In the genomic region with DNA sequence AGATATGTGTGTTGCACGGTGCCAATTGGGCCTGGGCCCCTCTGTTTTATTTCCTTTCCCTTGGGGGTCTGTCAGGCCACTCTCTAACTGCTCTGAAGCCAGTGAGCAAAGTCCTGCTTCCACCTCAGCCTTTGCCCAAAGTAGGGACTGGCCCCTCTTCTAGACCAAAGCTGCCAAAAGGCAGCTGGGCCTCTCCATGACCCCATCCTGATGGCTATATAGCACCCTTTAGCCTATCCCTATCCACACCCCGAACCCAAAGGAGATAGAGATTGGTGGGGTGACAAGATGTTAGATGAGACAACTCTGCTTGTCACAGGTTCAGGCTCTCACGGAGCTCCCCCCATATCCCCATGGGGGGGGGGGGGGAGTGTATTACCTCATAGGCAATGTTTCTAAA, we compare ENCODE assay signal across 25 mouse cellular contexts. TPM values are rescaled to one million over a fixed set of nuclear protein-coding genes. Genes with fewer than 3 reads are reported as not detected.
DNase-seq lines count a peak whose midpoint lies in the region; ATAC-seq lines count a peak whose summit lies in the region.
"Had no signal": no experiment of that assay in that cellular context is flagged by ENCODE, and none has a peak within 500 bp of the region (broad histone marks: within the 10 kb centered on the region; RNA-seq: fewer than 3 reads in every experiment).

No protein-coding gene starts in this region.

- H3K9me3 ChIP-seq in midbrain, embryonic 15.5 days, result no peaks in the 10 kb centered on the region
- H3K9me3 ChIP-seq in midbrain, embryonic 14.5 days (ENCODE audit: control insufficient read depth, low read length), result no peaks in the 10 kb centered on the region
- H3K9me3 ChIP-seq in embryonic facial prominence, embryonic 14.5 days (ENCODE audit: control insufficient read depth, low read length), result no peaks in the 10 kb centered on the region
- H3K9me3 ChIP-seq in midbrain, embryonic 16.5 days (replicated peaks; ENCODE audit: control insufficient read depth, low read length, poor library complexity, severe bottlenecking), result no peaks in the 10 kb centered on the region
- H3K9me3 ChIP-seq: heart, embryonic 12.5 days; hindbrain, embryonic 15.5 days; kidney, embryonic 15.5 days had no signal

- no peak for ATAC-seq in midbrain, embryonic 15.5 days (replicated peaks)
- no peak for ATAC-seq in midbrain, embryonic 14.5 days (ENCODE audit: low FRiP score, low TSS enrichment)
- ATAC-seq in embryonic facial prominence, embryonic 14.5 days (ENCODE audit: low read depth), result no peak
- no peak for ATAC-seq in midbrain, embryonic 16.5 days
- ATAC-seq: intestine, embryonic 16.5 days had no signal

- peaks cover 30% of the 10 kb centered on the region for H3K4me1 ChIP-seq in midbrain, embryonic 15.5 days
- peaks cover 16% of the 10 kb centered on the region for H3K4me1 ChIP-seq in midbrain, embryonic 14.5 days (ENCODE audit: control insufficient read depth, insufficient read depth, low read length)
- H3K4me1 ChIP-seq in embryonic facial prominence, embryonic 14.5 days (ENCODE audit: control insufficient read depth, insufficient read depth, low read length), result peaks cover 11% of the 10 kb centered on the region
- H3K4me1 ChIP-seq in midbrain, embryonic 16.5 days (ENCODE audit: control insufficient read depth, insufficient read depth, low read length), result peaks cover 18% of the 10 kb centered on the region

- DNase-seq in heart, postnatal 4 days, result peak; percentile 7
- no peak for DNase-seq in heart, postnatal 10 days
- no peak for DNase-seq in midbrain, embryonic 14.5 days
- DNase-seq in embryonic facial prominence, embryonic 14.5 days (ENCODE audit: low spot score), result no peak
- DNase-seq in retina, postnatal 1 day, result no peak
- DNase-seq: adrenal gland, postnatal 36 days; cerebellum, adult 11-12 months; gastrocnemius, adult 2 months; kidney, postnatal 4 days; lung, adult 18-20 months; lung, postnatal 14 days; right cerebral cortex, postnatal 4 days; thymus, postnatal 25 days had no signal

- no peak overlapping the region for H3K9ac ChIP-seq in midbrain, embryonic 15.5 days
- no peak overlapping the region for H3K9ac ChIP-seq in midbrain, embryonic 14.5 days (replicated peaks; ENCODE audit: low read length)
- H3K9ac ChIP-seq in embryonic facial prominence, embryonic 14.5 days (ENCODE audit: low read depth, low read length), result no peak overlapping the region
- 0 out of 2 replicates have a peak overlapping the region, but pooled peaks have one; percentile 20 for H3K9ac ChIP-seq in midbrain, embryonic 16.5 days (ENCODE audit: low read depth, low read length)
- H3K9ac ChIP-seq: heart, embryonic 12.5 days; hindbrain, embryonic 15.5 days; kidney, embryonic 15.5 days had no signal

- 77% methylated on average over 3 of the region's 3 CpGs for WGBS in midbrain, embryonic 15.5 days
- 81% methylated on average over 3 of the region's 3 CpGs for WGBS in midbrain, embryonic 14.5 days
- 53% methylated on average over 3 of the region's 3 CpGs for WGBS in embryonic facial prominence, embryonic 14.5 days
- WGBS in midbrain, embryonic 16.5 days, result 90% methylated on average over 3 of the region's 3 CpGs

- intact Hi-C loops in heart, postnatal 10 days (cut with DNase I), result no loop called here

- peaks cover 24% of the 10 kb centered on the region for H3K36me3 ChIP-seq in midbrain, embryonic 15.5 days (replicated peaks)
- H3K36me3 ChIP-seq in midbrain, embryonic 14.5 days (ENCODE audit: control insufficient read depth, insufficient read depth, low read length), result peaks cover 59% of the 10 kb centered on the region
- peaks cover 72% of the 10 kb centered on the region for H3K36me3 ChIP-seq in embryonic facial prominence, embryonic 14.5 days (ENCODE audit: control insufficient read depth, insufficient read depth, low read length)
- H3K36me3 ChIP-seq in midbrain, embryonic 16.5 days (ENCODE audit: control insufficient read depth, insufficient read depth, low read length), result peaks cover 35% of the 10 kb centered on the region

- no peak overlapping the region for H3K4me3 ChIP-seq in midbrain, embryonic 15.5 days
- no peak overlapping the region for H3K4me3 ChIP-seq in midbrain, embryonic 14.5 days (replicated peaks; ENCODE audit: low read depth, low read length)
- H3K4me3 ChIP-seq in embryonic facial prominence, embryonic 14.5 days (ENCODE audit: low read depth, low read length), result no peak overlapping the region
- no peak overlapping the region for H3K4me3 ChIP-seq in midbrain, embryonic 16.5 days (ENCODE audit: low read depth, low read length)
- H3K4me3 ChIP-seq: gastrocnemius, adult 2 months; heart, embryonic 12.5 days; hindbrain, embryonic 15.5 days; kidney, embryonic 15.5 days had no signal

- H3K27me3 ChIP-seq in midbrain, embryonic 15.5 days (replicated peaks), result no peaks in the 10 kb centered on the region
- H3K27me3 ChIP-seq in midbrain, embryonic 14.5 days (ENCODE audit: control insufficient read depth, insufficient read depth, low read length), result no peaks in the 10 kb centered on the region
- no peaks in the 10 kb centered on the region for H3K27me3 ChIP-seq in embryonic facial prominence, embryonic 14.5 days (replicated peaks; ENCODE audit: control insufficient read depth, insufficient read depth, low read length)
- H3K27me3 ChIP-seq in midbrain, embryonic 16.5 days (ENCODE audit: control insufficient read depth, insufficient read depth, low read depth, low read length), result no peaks in the 10 kb centered on the region
- H3K27me3 ChIP-seq: heart, embryonic 12.5 days; hindbrain, embryonic 15.5 days; kidney, embryonic 15.5 days had no signal

- H3K27ac ChIP-seq in midbrain, embryonic 15.5 days, result 0 out of 2 replicates have a peak overlapping the region, but pooled peaks have one; percentile 1
- no peak overlapping the region for H3K27ac ChIP-seq in midbrain, embryonic 14.5 days (replicated peaks; ENCODE audit: low read depth, low read length)
- peak overlapping the region; percentile 33 for H3K27ac ChIP-seq in embryonic facial prominence, embryonic 14.5 days (replicated peaks; ENCODE audit: low read depth, low read length)
- H3K27ac ChIP-seq in midbrain, embryonic 16.5 days (ENCODE audit: low read length), result no peak overlapping the region
- H3K27ac ChIP-seq: gastrocnemius, adult 2 months; hindbrain, embryonic 15.5 days; kidney, embryonic 15.5 days had no signal

- no peak overlapping the region for H3K4me2 ChIP-seq in midbrain, embryonic 15.5 days
- no peak overlapping the region for H3K4me2 ChIP-seq in midbrain, embryonic 14.5 days (ENCODE audit: low read length)
- no peak overlapping the region for H3K4me2 ChIP-seq in embryonic facial prominence, embryonic 14.5 days (ENCODE audit: low read depth, low read length)
- H3K4me2 ChIP-seq in midbrain, embryonic 16.5 days (ENCODE audit: low read length), result no peak overlapping the region
- H3K4me2 ChIP-seq: heart, embryonic 12.5 days; hindbrain, embryonic 15.5 days; kidney, embryonic 15.5 days; liver, embryonic 11.5 days had no signal

RNA-seq across cellular contexts. Expression of a gene that starts 4.9 kb away (rescaled TPM):
- total RNA-seq in heart, postnatal 4 days (2021), result not detected
- total RNA-seq in heart, postnatal 10 days (2021), result not detected
- 0.72 TPM in 1 of 2 replicates, not detected in the other for polyA plus RNA-seq in midbrain, embryonic 15.5 days (2015; fragmentation: Nextera tagmentation; extraction: Ambion mirVana)
- polyA plus RNA-seq in midbrain, embryonic 14.5 days (2014; fragmentation: Nextera tagmentation; extraction: Ambion mirVana), result not detected in 2 replicates
- polyA plus RNA-seq in embryonic facial prominence, embryonic 14.5 days (2014; fragmentation: Nextera tagmentation; extraction: Ambion mirVana), result not detected in 2 replicates
- not detected in 2 replicates for polyA plus RNA-seq in midbrain, embryonic 16.5 days (2015; fragmentation: Nextera tagmentation; extraction: Ambion mirVana)
- total RNA-seq: adrenal gland, postnatal 36 days; common myeloid progenitor, adult 5-6 weeks; gastrocnemius, adult 2 months; heart, postnatal 25 days; layer of hippocampus, postnatal 10 days; MEL had no signal
- polyA plus RNA-seq: forebrain, embryonic 11.5 days; heart, embryonic 12.5 days; intestine, embryonic 16.5 days; kidney, embryonic 15.5 days; liver, embryonic 11.5 days had no signal

RNA-seq across cellular contexts. Expression of a gene that starts 4.9 kb away (rescaled TPM):
- total RNA-seq in heart, postnatal 4 days (2021), result 10 to 100 TPM; 21.6 to 21.8 TPM
- total RNA-seq in heart, postnatal 10 days (2021), result 10 to 100 TPM; 13.6 to 14.1 TPM
- 167 and 179 TPM in 2 replicates for polyA plus RNA-seq in midbrain, embryonic 15.5 days (2015; fragmentation: Nextera tagmentation; extraction: Ambion mirVana)
- 161 and 171 TPM in 2 replicates for polyA plus RNA-seq in midbrain, embryonic 14.5 days (2014; fragmentation: Nextera tagmentation; extraction: Ambion mirVana)
- 169 and 216 TPM in 2 replicates for polyA plus RNA-seq in embryonic facial prominence, embryonic 14.5 days (2014; fragmentation: Nextera tagmentation; extraction: Ambion mirVana)
- polyA plus RNA-seq in midbrain, embryonic 16.5 days (2015; fragmentation: Nextera tagmentation; extraction: Ambion mirVana), result 143 and 158 TPM in 2 replicates

RNA-seq across cellular contexts. Expression of a gene that starts 46.2 kb away (rescaled TPM):
- 10 to 100 TPM; 12.5 to 13.4 TPM for total RNA-seq in heart, postnatal 4 days (2021)
- total RNA-seq in heart, postnatal 10 days (2021), result 10 to 100 TPM; 11.1 to 12.9 TPM
- polyA plus RNA-seq in midbrain, embryonic 15.5 days (2015; fragmentation: Nextera tagmentation; extraction: Ambion mirVana), result 28.1 and 29.1 TPM in 2 replicates
- 30.0 and 30.5 TPM in 2 replicates for polyA plus RNA-seq in midbrain, embryonic 14.5 days (2014; fragmentation: Nextera tagmentation; extraction: Ambion mirVana)
- 24.0 and 26.2 TPM in 2 replicates for polyA plus RNA-seq in embryonic facial prominence, embryonic 14.5 days (2014; fragmentation: Nextera tagmentation; extraction: Ambion mirVana)
- polyA plus RNA-seq in midbrain, embryonic 16.5 days (2015; fragmentation: Nextera tagmentation; extraction: Ambion mirVana), result 25.1 and 28.2 TPM in 2 replicates

Comparison
In these comparisons a context has a peak if more than half of its experiments do, and no peak if none do; other contexts are left out.
1. H3K27ac ChIP-seq: peak in midbrain, embryonic 15.5 days (single experiment) and embryonic facial prominence, embryonic 14.5 days (single experiment); none in midbrain, embryonic 14.5 days (single experiment) and midbrain, embryonic 16.5 days (single experiment).